Mouse (Mus musculus) testis, adult 2 months (tissue): ENCODE measurements at regions not wholly inside any gene's neighbourhood (a gene's known extent, or its start where the extent isn't known, plus 50 kb on each side); places are given as distances from the start of the nearest gene placed in this dataset.
"Not testable (repeated sequence)": the region's sequence is repeated elsewhere in the genome, so short reads cannot be mapped to it uniquely, and the experiment has no call there.

ENCODE experiments used
- H3K27ac ChIP-seq: fragments of 200-500 bp; 2 replicates; pipeline ENCODE4 v1.5.1; 2012; ENCODE audit warnings: low read depth, low read length; ENCODE audit not compliant: control insufficient read depth, insufficient read depth
- H3K27me3 ChIP-seq: fragments of 200-500 bp; 2 replicates; pipeline ENCODE4 v1.6.1; 2012; ENCODE audit warnings: mild to moderate bottlenecking, low read length, moderate library complexity; ENCODE audit not compliant: control insufficient read depth, insufficient read depth
- H3K36me3 ChIP-seq: fragments of 200-500 bp; 2 replicates; pipeline ENCODE4 v1.6.1; 2012; ENCODE audit warnings: mild to moderate bottlenecking, low read length; ENCODE audit not compliant: control insufficient read depth, insufficient read depth
- H3K4me1 ChIP-seq: fragments of 200-500 bp; 2 replicates; pipeline ENCODE4 v1.6.1; 2012; ENCODE audit warnings: low read length; ENCODE audit not compliant: control insufficient read depth, insufficient read depth
- H3K4me3 ChIP-seq: fragments of 200-500 bp; 2 replicates; pipeline ENCODE4 v1.5.1; 2012; ENCODE audit warnings: low read depth, mild to moderate bottlenecking, low read length, moderate library complexity, mixed read lengths; ENCODE audit not compliant: control insufficient read depth
- CTCF ChIP-seq: fragments of 200-500 bp; IDR thresholded peaks from 2 replicates; pipeline ENCODE4 v1.5.1; 2012; ENCODE audit warnings: low read depth, mild to moderate bottlenecking, inconsistent platforms, low read length, moderate library complexity; ENCODE audit not compliant: control insufficient read depth, insufficient read depth, insufficient replicate concordance
- POLR2A ChIP-seq: fragments of 200-500 bp; IDR thresholded peaks from 2 replicates; pipeline ENCODE4 v1.6.1; 2012; ENCODE audit warnings: low read depth, mild to moderate bottlenecking, inconsistent platforms, low read length, moderate library complexity; ENCODE audit not compliant: control insufficient read depth

GRCm38 (mm10) chr1:35216411-35216810, 366.6 kb downstream of the Plekhb2 start:
- Histone ChIP-seq H3K27ac (no peak overlapping the region), H3K27me3 (no peaks in the 10 kb centered on the region), H3K4me3 (no peak overlapping the region), H3K36me3 (no peaks in the 10 kb centered on the region), H3K4me1 (peaks cover 17% of the 10 kb centered on the region)
- no peak for TF ChIP-seq CTCF

- H3K27me3 ChIP-seq, H3K4me1 ChIP-seq, H3K27ac ChIP-seq, H3K36me3 ChIP-seq, H3K4me3 ChIP-seq: not testable (repeated sequence)
These were observed 370.4 kb downstream of the Plekhb2 start for GRCm38 (mm10) chr1:35220215-35220614.

GRCm38 (mm10) chr1:35220751-35221150, 371.0 kb downstream of the Plekhb2 start:
- H3K27ac ChIP-seq, result no peak overlapping the region
- TF ChIP-seq CTCF (no peak), POLR2A (no peak)

GRCm38 (mm10) chr1:35232592-35232991, 382.8 kb downstream of the Plekhb2 start:
- Histone ChIP-seq H3K4me1 (no peaks in the 10 kb centered on the region), H3K27ac (no peak overlapping the region), H3K27me3 (no peaks in the 10 kb centered on the region), H3K4me3 (no peak overlapping the region), H3K36me3 (no peaks in the 10 kb centered on the region)
- TF ChIP-seq CTCF (no peak), POLR2A (no peak)

More at GRCm38 (mm10) chr1:35220751-35221150, 371.0 kb downstream of the Plekhb2 start:
- no peaks in the 10 kb centered on the region for H3K27me3 ChIP-seq
- peaks cover 5% of the 10 kb centered on the region for H3K4me1 ChIP-seq
- no peaks in the 10 kb centered on the region for H3K36me3 ChIP-seq
- no peak overlapping the region for H3K4me3 ChIP-seq

GRCm38 (mm10) chr1:35238139-35238538, 388.4 kb downstream of the Plekhb2 start:
- H3K4me1 ChIP-seq, result no peaks in the 10 kb centered on the region
- H3K27me3 ChIP-seq, result no peaks in the 10 kb centered on the region
- H3K36me3 ChIP-seq, result no peaks in the 10 kb centered on the region
- TF ChIP-seq POLR2A (no peak), CTCF (no peak)
- no peak overlapping the region for H3K27ac ChIP-seq
- H3K4me3 ChIP-seq, result no peak overlapping the region

GRCm38 (mm10) chr1:35242849-35243248, 393.1 kb downstream of the Plekhb2 start:
- Histone ChIP-seq H3K4me3 (no peak overlapping the region), H3K27me3 (no peaks in the 10 kb centered on the region), H3K4me1 (no peaks in the 10 kb centered on the region), H3K27ac (no peak overlapping the region), H3K36me3 (no peaks in the 10 kb centered on the region)
- no peak for TF ChIP-seq CTCF
- no peak for TF ChIP-seq POLR2A

GRCm38 (mm10) chr1:35243339-35243738, 393.6 kb downstream of the Plekhb2 start:
- no peak for TF ChIP-seq POLR2A
- H3K4me3 ChIP-seq, result no peak overlapping the region

GRCm38 (mm10) chr1:35265125-35265524, 415.3 kb downstream of the Plekhb2 start:
- Histone ChIP-seq H3K27me3 (no peaks in the 10 kb centered on the region), H3K4me3 (no peak overlapping the region), H3K4me1 (no peaks in the 10 kb centered on the region), H3K27ac (no peak overlapping the region), H3K36me3 (no peaks in the 10 kb centered on the region)
- no peak for TF ChIP-seq POLR2A
- no peak for TF ChIP-seq CTCF

More at GRCm38 (mm10) chr1:35243339-35243738, 393.6 kb downstream of the Plekhb2 start:
- Histone ChIP-seq H3K36me3 (no peaks in the 10 kb centered on the region), H3K27me3 (no peaks in the 10 kb centered on the region), H3K4me1 (no peaks in the 10 kb centered on the region), H3K27ac (no peak overlapping the region)
